Mouse (Mus musculus) midbrain, embryonic 15.5 days (tissue): Measurements from ENCODE around the gene Birc7. TPM values are rescaled to one million over a fixed set of nuclear protein-coding genes. Genes with fewer than 3 reads are reported as not detected.

Source experiments
- ATAC-seq: fragments of 200-750 bp; cut with Nextera tagmentation; replicated peaks from 2 replicates; pipeline ENCODE4 v1.8.0; 2017; ENCODE audit warnings: moderate TSS enrichment
- H3K27ac ChIP-seq: fragments of 300-500 bp; sonication (generic); 2 replicates; pipeline ENCODE4 v1.5.1; 2015; ENCODE audit warnings: mild to moderate bottlenecking, inconsistent platforms
- H3K27me3 ChIP-seq: fragments of 300-500 bp; sonication (generic); replicated peaks from 2 replicates; pipeline ENCODE4 v1.6.1; 2015; ENCODE audit warnings: inconsistent platforms
- H3K36me3 ChIP-seq: fragments of 300-500 bp; sonication (generic); replicated peaks from 2 replicates; pipeline ENCODE4 v1.6.1; 2015; ENCODE audit warnings: inconsistent platforms
- H3K4me1 ChIP-seq: fragments of 300-500 bp; sonication (generic); 2 replicates; pipeline ENCODE4 v1.6.1; 2015; ENCODE audit warnings: inconsistent platforms
- H3K4me2 ChIP-seq: fragments of 300-500 bp; sonication (generic); 2 replicates; pipeline ENCODE4 v1.6.1; 2015; ENCODE audit warnings: inconsistent platforms, mild to moderate bottlenecking, moderate library complexity
- H3K4me3 ChIP-seq: fragments of 300-500 bp; sonication (generic); 2 replicates; pipeline ENCODE4 v1.5.1; 2015; ENCODE audit warnings: mild to moderate bottlenecking, inconsistent platforms
- H3K9ac ChIP-seq: fragments of 300-500 bp; sonication (generic); 2 replicates; pipeline ENCODE4 v1.6.1; 2015; ENCODE audit warnings: mild to moderate bottlenecking, inconsistent platforms
- H3K9me3 ChIP-seq: fragments of 300-500 bp; sonication (generic); 2 replicates; pipeline ENCODE4 v1.6.1; 2016; ENCODE audit warnings: inconsistent platforms
- WGBS: fragments of 180-500 bp; shearing (Covaris S2); methylation state at CpG from one replicate; pipeline ENCODE4 v1.1.7; 2015; ENCODE audit warnings: mixed read lengths; 5-methylcytosine and 5-hydroxymethylcytosine counted together
- polyA plus RNA-seq: library from polyadenylated mRNA; unstranded; fragments of >200 nt; fragmentation: Nextera tagmentation; extraction: Ambion mirVana; gene quantifications from 2 replicates; pipeline ENCODE4 v1.2.1, GENCODE M21; 2015

The Birc7 gene
- polyA plus RNA-seq, 1 experiment from 2014 or later, result 0.10 TPM

DNA sequence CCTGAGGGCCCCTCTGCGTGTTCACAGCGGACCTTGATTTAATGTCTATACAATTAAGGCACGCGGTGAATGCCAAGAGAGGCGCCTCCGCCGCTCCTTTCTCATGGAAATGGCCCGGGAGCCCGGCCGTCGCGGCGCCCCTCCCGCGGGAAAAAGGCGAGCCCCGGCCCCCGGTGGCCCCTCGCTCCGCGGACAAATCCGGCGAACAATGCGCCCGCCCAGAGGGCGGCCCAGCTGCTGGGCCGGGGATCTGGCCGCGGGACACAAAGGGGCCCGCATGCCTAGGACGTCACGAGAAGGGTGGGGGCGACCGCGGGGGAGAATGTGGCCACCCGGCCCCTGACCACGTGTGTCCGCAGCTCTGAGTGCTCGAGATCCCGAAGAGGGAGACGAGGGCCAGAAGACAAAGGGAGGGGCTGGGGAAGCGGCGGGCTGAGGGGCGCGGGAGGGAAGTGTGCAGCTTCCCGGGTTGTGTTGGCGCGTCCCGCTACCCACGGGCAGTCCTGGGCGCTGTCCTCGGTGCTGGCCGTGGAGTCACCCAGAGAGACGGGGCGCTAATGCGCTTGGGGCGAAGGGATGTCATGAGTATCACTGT, 34.7 kb upstream of the Birc7 start:
- Histone ChIP-seq H3K9me3 (no peaks in the 10 kb centered on the region), H3K27me3 (no peaks in the 10 kb centered on the region), H3K4me2 (peak overlapping the region; percentile 56), H3K36me3 (no peaks in the 10 kb centered on the region), H3K27ac (peak overlapping the region; percentile 98), H3K4me1 (peaks cover 60% of the 10 kb centered on the region), H3K9ac (peak overlapping the region; percentile 98), H3K4me3 (peak overlapping the region; percentile 87)
- peak; percentile 12 for ATAC-seq
- WGBS, result under 1% methylated on average over 57 of the region's 57 CpGs

DNA sequence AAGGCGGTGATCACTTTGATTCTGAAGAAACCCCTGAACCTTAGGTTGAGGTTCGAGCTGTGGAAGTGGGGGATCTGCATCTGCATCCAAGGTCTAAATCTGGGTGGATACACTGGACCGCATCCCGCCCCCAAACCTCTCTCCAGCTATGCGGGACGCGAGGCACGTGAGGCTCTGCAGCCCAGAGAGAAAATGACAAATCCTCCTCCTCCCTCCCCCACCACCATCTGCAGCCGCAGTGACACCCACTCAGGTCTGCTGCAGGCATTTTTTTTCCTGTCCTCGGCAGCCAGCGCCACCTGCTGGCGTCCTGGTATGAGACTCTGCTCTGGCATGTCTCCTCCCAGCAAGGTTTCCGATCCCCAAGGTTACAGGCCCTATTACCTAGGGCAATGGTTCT, 34.1 kb upstream of the Birc7 start:
- under 1% methylated on average over 13 of the region's 13 CpGs for WGBS
- peak overlapping the region; percentile 87 for H3K4me3 ChIP-seq
- H3K9me3 ChIP-seq, result no peaks in the 10 kb centered on the region
- no peaks in the 10 kb centered on the region for H3K27me3 ChIP-seq
- H3K4me1 ChIP-seq, result peaks cover 54% of the 10 kb centered on the region
- peak overlapping the region; percentile 98 for H3K9ac ChIP-seq
- no peaks in the 10 kb centered on the region for H3K36me3 ChIP-seq
- H3K27ac ChIP-seq, result peak overlapping the region; percentile 98
- H3K4me2 ChIP-seq, result peak overlapping the region; percentile 56
- ATAC-seq, result peak; percentile 59

DNA sequence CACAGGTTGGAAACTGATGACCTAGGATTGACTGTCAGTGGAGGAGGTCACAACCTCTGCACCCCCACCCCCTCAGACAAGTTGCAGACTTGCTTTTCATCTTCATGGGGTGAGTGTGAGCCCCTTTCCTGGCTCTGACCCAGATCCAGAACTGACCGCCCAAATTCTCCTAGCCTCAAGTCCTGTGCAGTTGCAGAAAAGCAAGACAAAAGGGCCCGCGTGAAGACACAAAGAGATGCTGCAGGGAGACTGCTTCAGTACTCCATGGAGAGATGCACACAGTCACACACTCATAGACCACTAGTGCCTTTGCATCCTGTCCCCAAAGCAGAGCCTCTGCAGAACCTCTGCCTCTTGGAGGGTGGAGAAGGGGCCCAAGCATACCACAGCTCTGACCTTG, 33.5 kb upstream of the Birc7 start:
- WGBS, result 39% methylated on average over 3 of the region's 3 CpGs
- Histone ChIP-seq H3K4me2 (peak overlapping the region; percentile 56), H3K9ac (peak overlapping the region; percentile 35), H3K27me3 (no peaks in the 10 kb centered on the region), H3K4me3 (peak overlapping the region; percentile 87), H3K9me3 (no peaks in the 10 kb centered on the region), H3K27ac (peak overlapping the region; percentile 98), H3K36me3 (no peaks in the 10 kb centered on the region), H3K4me1 (peaks cover 48% of the 10 kb centered on the region)
- ATAC-seq, result no peak

DNA sequence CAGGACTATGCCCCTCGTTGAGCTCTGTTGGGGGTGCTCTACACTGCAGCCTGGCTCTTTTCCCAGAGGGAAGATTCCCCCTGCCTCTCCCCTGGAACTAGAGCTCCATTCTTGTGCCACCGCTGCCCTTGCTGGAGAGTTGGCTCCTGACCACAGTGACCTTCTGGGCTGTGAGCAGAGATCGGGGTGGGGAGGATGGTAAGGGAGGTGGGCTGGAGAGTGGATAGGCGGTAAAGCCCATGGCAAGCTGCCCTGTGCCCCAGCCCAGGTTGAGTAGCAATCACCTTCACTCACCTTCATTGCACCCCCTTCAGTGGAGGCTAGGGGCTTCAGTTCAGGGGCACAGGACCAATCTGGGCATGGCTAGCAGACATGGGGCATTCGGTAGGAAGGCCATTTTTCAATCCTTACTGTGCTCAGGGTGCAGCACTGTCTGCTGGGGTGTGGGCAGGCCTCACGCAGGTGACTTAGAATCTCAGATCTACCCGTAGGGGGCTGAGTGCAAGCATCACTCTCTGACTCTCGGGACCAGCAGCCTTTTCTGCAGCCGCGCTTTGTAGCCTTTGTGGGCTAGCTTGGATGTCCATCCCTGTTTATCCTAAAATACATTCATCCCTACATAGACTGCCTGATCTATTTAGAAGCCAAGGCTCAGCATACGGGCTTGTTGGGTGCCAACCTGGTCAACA, 32.8 kb upstream of the Birc7 start:
- no peak for ATAC-seq
- peak overlapping the region; percentile 87 for H3K4me3 ChIP-seq
- peak overlapping the region; percentile 56 for H3K4me2 ChIP-seq
- H3K36me3 ChIP-seq, result no peaks in the 10 kb centered on the region
- H3K9me3 ChIP-seq, result no peaks in the 10 kb centered on the region
- peak overlapping the region; percentile 98 for H3K27ac ChIP-seq
- WGBS, result 68% methylated on average over 11 of the region's 11 CpGs
- H3K9ac ChIP-seq, result peak overlapping the region; percentile 35
- H3K27me3 ChIP-seq, result no peaks in the 10 kb centered on the region
- H3K4me1 ChIP-seq, result peaks cover 41% of the 10 kb centered on the region

DNA sequence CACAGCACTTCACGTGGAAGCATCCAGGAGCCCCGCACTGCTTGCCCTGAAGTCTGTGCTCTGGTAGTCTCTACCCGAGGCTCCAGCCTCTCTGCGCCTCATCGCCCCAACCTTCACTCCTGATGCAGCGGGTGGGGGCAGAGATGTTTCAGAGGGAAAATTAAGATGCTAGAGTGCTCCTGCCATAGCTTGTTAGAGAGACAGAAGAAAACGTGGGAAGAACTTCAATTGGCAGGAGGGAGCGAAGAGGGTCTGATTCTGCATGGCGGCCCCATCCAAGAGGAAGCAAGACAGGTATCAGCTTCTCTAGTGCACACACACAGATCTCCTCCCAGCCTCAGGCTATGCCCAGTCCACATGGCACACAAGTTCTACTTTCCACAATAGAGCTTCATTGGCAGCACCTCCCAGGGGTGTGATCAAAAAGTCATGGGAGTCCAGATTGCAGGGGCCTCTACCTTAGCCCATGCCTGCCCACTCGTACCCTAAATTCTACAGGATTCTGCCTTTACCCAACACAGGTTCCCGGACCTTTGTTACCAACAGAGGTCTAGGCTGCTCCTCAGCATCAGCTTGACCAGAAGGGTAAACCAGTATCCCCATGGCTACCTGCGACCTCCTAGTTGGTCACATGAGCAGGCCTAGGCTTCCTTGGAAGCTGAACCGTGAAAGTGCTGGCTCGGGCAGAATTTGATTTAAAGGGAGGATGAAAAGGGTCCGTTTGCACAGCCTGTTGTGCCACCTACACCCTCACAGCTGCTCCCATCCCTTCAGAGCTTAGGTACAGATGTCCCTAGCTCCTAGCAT, 31.8 kb upstream of the Birc7 start:
- H3K4me1 ChIP-seq, result peaks cover 38% of the 10 kb centered on the region
- ATAC-seq, result no peak
- H3K4me3 ChIP-seq, result no peak overlapping the region
- H3K27ac ChIP-seq, result peak overlapping the region; percentile 98
- H3K4me2 ChIP-seq, result peak overlapping the region; percentile 56
- peak overlapping the region; percentile 35; the same call in 1 of the 2 replicates for H3K9ac ChIP-seq
- H3K9me3 ChIP-seq, result no peaks in the 10 kb centered on the region
- H3K27me3 ChIP-seq, result no peaks in the 10 kb centered on the region
- WGBS, result 48% methylated on average over 15 of the region's 15 CpGs
- H3K36me3 ChIP-seq, result no peaks in the 10 kb centered on the region

DNA sequence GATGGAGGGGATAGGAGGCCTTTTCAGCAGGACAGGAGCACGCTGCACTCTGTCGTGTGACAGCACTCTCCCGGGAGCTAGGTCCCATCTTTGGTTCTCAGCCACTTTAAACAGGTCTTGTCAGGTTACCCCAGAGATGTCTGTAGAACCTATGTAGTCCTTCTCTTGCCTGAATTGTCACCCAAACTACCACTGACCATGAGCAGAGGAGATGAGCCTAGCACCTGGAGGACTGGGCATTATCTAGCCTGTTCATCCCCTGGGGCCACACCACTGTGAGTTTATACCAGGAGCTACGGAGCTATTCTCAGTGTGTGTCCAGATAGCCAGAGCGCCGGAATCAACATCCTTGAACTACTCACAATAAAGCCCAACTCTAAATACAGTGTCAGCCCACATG, 31.0 kb upstream of the Birc7 start:
- Histone ChIP-seq H3K4me3 (no peak overlapping the region), H3K4me2 (no peak overlapping the region), H3K9me3 (no peaks in the 10 kb centered on the region), H3K36me3 (no peaks in the 10 kb centered on the region), H3K27me3 (no peaks in the 10 kb centered on the region), H3K27ac (peak overlapping the region; percentile 98), H3K9ac (no peak overlapping the region), H3K4me1 (peaks cover 37% of the 10 kb centered on the region)
- 62% methylated on average over 6 of the region's 6 CpGs for WGBS
- no peak for ATAC-seq

DNA sequence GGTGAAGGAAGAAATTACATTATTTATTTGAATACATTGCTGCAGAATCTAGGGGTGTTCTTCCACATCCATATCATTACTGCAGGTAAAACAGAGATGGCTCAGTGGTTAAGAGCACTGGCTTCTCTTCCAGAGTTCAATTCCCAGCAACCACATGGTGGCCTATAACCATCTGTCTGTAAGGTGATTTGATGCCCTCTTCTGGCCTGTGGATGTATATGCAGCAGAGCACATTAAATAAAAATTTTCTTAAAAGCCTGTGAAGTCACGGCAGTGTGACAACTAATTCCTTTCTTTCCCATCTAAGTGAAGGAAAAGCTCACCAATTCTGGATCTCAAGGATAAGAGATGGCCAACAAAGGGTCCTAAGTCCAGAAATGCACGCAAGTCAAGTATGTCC, 26.7 kb upstream of the Birc7 start:
- H3K9me3 ChIP-seq, result no peaks in the 10 kb centered on the region
- no peak overlapping the region for H3K4me3 ChIP-seq
- no peak overlapping the region for H3K4me2 ChIP-seq
- ATAC-seq, result no peak
- peaks cover 29% of the 10 kb centered on the region for H3K4me1 ChIP-seq
- peaks cover 4% of the 10 kb centered on the region; the same call in 1 of the 2 replicates for H3K36me3 ChIP-seq
- H3K27ac ChIP-seq, result no peak overlapping the region
- no peaks in the 10 kb centered on the region for H3K27me3 ChIP-seq
- WGBS, result 33% methylated on average over 2 of the region's 2 CpGs
- H3K9ac ChIP-seq, result no peak overlapping the region

DNA sequence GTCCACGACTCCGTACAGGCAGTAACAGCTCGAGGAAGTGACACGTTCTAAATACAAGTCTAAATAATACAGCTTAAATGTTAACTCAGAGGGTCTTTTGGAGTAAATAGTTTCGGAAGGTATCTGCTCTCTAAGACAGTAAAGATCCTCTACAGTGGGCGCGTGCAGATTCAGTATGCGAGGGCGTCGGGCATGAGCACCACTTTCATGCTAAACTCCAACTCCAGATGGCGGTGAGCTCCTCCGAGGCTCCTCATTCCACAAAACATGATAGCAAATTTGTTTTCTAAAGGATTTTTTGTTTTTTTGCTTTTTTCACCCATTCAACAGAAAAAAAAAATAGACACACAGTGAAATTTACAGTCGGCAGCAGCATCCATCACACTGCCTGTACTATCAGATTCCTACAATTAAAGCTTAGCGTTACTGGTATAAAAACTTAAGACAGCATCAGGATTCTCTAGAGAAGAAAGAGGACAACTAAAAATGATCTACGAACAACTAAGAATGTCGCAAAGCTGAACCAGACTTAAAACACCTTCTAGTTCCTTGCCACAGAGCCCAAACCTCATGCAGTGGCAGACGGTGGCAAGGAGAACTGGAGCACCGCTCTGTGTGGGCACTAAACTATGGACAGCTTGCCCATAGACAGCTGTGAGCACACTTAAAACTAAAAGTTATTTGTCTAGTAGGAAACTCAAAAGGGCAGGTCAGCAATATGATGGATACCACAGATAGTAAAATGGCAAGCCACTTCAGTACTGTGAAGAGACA, 24.2 kb upstream of the Birc7 start:
- no peak overlapping the region for H3K27ac ChIP-seq
- no peak overlapping the region for H3K4me3 ChIP-seq
- no peak overlapping the region for H3K4me2 ChIP-seq
- H3K36me3 ChIP-seq, result peaks cover 13% of the 10 kb centered on the region
- H3K9me3 ChIP-seq, result no peaks in the 10 kb centered on the region
- H3K27me3 ChIP-seq, result no peaks in the 10 kb centered on the region
- ATAC-seq, result no peak
- H3K4me1 ChIP-seq, result peaks cover 16% of the 10 kb centered on the region
- H3K9ac ChIP-seq, result no peak overlapping the region
- WGBS, result 94% methylated on average over 18 of the region's 18 CpGs

DNA sequence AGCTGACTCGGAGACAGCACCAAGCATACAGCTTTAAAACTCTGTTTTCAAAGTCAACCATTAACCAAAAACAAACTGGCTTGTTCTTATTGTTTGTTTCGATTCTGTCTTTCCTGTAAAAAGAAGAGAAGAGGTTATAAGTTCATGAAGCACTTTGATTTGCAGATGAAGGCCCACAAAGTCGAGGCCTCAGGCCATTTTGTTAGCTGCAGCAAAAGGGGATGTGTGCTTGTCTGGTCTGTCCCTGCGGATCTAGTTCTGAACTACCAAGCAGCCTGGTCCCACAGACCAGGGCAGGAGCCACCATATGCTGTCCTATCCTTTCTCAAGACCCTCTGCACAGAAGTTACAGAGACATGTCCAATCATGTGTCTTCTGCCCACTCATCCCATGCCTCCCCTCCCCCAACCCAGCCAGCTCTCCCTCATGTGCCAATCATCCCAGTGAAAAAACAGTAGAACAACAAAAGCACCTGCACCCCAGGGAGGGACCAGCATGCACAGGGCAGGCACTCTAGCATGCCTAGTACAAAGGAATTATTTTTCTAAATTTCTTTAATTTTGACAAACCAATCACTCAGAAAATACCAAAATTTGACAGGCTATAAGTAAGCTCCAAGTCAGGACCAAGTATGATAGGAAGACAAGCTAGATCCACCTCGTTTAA, 23.1 kb upstream of the Birc7 start:
- Histone ChIP-seq H3K36me3 (peaks cover 17% of the 10 kb centered on the region), H3K27ac (no peak overlapping the region), H3K9me3 (no peaks in the 10 kb centered on the region), H3K4me1 (peaks cover 16% of the 10 kb centered on the region), H3K4me3 (no peak overlapping the region), H3K9ac (no peak overlapping the region), H3K4me2 (no peak overlapping the region), H3K27me3 (no peaks in the 10 kb centered on the region)
- ATAC-seq, result 0 out of 2 replicates have a peak, but pooled peaks have one; percentile 53
- whole genome bisulfite sequencing, result 67% methylated on average over 5 of the region's 5 CpGs

DNA sequence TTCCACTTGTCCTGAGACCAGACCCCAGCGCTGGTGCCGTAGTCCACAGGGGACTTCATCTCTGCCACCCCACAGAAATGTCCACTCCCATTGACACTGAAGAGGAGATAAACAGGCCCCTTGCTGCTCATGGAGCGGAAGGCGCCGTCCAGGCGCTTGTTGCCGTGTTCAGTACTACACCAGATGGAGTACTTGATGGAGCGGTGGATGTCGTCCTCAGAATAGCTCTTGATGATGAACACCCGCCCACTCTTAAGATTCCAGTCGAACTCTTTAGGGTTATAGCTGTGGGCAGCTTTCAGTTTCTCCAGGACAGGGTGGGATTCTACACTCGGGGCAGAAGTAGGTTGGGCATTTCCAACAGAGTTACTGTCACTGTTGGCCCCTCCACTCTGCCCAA, 17.9 kb upstream of the Birc7 start:
- H3K36me3 ChIP-seq, result peaks cover 42% of the 10 kb centered on the region

DNA sequence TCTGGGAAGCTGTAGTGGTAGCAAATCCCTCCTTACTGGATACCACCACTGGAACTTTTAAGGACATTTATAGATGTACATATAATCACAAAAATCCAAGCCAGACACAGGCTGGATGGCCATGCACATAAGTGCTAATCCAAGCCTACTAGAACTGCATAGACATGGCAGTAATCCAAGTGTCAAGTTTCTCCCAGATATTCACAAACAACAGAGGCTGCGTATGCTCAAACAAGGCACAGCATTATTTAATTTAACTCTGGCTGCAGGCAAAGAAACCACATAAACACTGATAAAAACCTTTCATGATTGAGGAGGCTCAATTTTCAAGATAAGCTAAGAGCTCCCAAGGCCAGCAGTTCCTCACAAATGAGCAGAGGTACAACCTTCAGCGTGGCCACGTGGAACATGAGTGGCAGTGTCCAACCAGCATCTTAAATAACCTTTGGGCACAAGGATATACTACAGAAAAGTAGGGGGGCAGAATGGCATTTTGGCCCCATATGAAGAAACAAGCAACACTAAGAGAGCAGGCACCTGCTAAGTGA, 12.9 kb upstream of the Birc7 start:
- ATAC-seq, result no peak
- Histone ChIP-seq H3K4me1 (peaks cover 33% of the 10 kb centered on the region), H3K9ac (peak overlapping the region; percentile 12; the same call in 1 of the 2 replicates), H3K9me3 (no peaks in the 10 kb centered on the region), H3K36me3 (peaks cover 41% of the 10 kb centered on the region), H3K27me3 (no peaks in the 10 kb centered on the region), H3K27ac (no peak overlapping the region), H3K4me3 (no peak overlapping the region), H3K4me2 (no peak overlapping the region)
- WGBS, result 84% methylated on average over 3 of the region's 3 CpGs

More for the DNA sequence above, 17.9 kb upstream of the Birc7 start:
- no peak overlapping the region for H3K4me3 ChIP-seq
- no peak overlapping the region for H3K9ac ChIP-seq
- WGBS, result 92% methylated on average over 12 of the region's 12 CpGs
- H3K27me3 ChIP-seq, result no peaks in the 10 kb centered on the region
- H3K4me1 ChIP-seq, result peaks cover 17% of the 10 kb centered on the region
- ATAC-seq, result no peak
- H3K4me2 ChIP-seq, result no peak overlapping the region
- H3K27ac ChIP-seq, result no peak overlapping the region
- H3K9me3 ChIP-seq, result no peaks in the 10 kb centered on the region
